Mouse (Mus musculus) spleen, adult 2 months (tissue): ENCODE measurements around the gene Ripor1. TPM values are rescaled to one million over a fixed set of nuclear protein-coding genes. Genes with fewer than 3 reads are reported as not detected.

ENCODE experiments used
- DNase-seq, 2 experiments: peaks; one replicate each; pipeline versions ENCODE4 v3.0.0 to v3.0.0-alpha.2; 2012 to 2021; ENCODE audit warnings: low spot score in 2 of 2, low read depth in 1 of 2
- H3K27ac ChIP-seq: fragments of 200-500 bp; 2 replicates; pipeline ENCODE4 v1.5.1; 2012; ENCODE audit warnings: low read length, inconsistent platforms; ENCODE audit not compliant: insufficient read depth
- H3K27me3 ChIP-seq: fragments of 200-500 bp; 2 replicates; pipeline ENCODE4 v1.6.1; 2012; ENCODE audit warnings: mild to moderate bottlenecking, moderate library complexity, low read length, inconsistent platforms; ENCODE audit not compliant: control insufficient read depth, insufficient read depth
- H3K36me3 ChIP-seq: fragments of 200-500 bp; 2 replicates; pipeline ENCODE4 v1.6.1; 2012; ENCODE audit warnings: mild to moderate bottlenecking, low read length, inconsistent platforms; ENCODE audit not compliant: control insufficient read depth, insufficient read depth
- H3K4me1 ChIP-seq: fragments of 200-500 bp; 2 replicates; pipeline ENCODE4 v1.6.1; 2011; ENCODE audit warnings: inconsistent platforms; ENCODE audit not compliant: control insufficient read depth, insufficient read depth, insufficient read length
- H3K4me3 ChIP-seq: fragments of 200-500 bp; 2 replicates; pipeline ENCODE4 v1.5.1; 2011; ENCODE audit warnings: mild to moderate bottlenecking, inconsistent platforms; ENCODE audit not compliant: insufficient read depth, insufficient read length; ENCODE audit errors: extremely low read depth
- CTCF ChIP-seq: fragments of 200-500 bp; IDR thresholded peaks from 2 replicates; pipeline ENCODE4 v1.5.1; 2011; ENCODE audit warnings: mild to moderate bottlenecking, inconsistent platforms; ENCODE audit not compliant: insufficient read depth, insufficient read length, insufficient replicate concordance; ENCODE audit errors: extremely low read depth
- POLR2A ChIP-seq: fragments of 200-500 bp; IDR thresholded peaks from 2 replicates; pipeline ENCODE4 v1.6.1; 2011; ENCODE audit warnings: low read depth, low read length, inconsistent platforms
- WGBS: fragments of 180-500 bp; shearing (Covaris S2); methylation state at CpG from one replicate; pipeline ENCODE4 v1.1.7; 2018; 5-methylcytosine and 5-hydroxymethylcytosine counted together
- polyA plus RNA-seq: library from polyadenylated mRNA; depleted of rRNA; stranded (reverse); fragments of >200 nt; gene quantifications from 2 replicates; pipeline ENCODE4 v1.2.3, GENCODE M21; 2012

Ripor1 gene
- polyA plus RNA-seq, 1 experiment = 26.5 TPM

DNA sequence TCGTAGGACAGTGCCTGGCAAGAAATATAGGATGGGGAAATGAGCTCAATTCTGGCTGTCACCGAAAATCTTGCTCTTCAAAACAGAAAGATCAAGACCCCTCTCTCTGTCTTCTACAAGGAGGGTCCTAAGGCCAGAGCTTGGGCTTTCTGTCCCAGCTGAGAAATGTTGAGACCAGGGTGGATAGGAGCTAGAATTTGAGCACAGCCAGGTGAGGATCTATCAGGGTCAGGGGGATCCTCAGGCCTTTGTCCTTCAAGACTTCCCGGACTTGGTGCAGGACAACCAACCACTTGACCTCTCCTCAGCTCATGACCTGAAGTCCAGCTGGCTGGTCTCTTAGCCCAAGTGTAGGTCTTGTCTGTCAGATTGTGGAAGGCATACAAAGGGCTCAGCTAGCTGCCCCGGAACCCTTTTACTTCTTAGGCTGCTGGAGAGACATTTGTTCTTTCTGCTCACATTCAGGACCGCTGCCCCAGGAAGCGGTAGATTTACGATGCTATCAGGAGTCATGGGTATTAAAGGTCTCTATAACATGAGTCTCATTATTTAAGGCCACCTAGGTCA lies 18.7 kb downstream of the Ripor1 start:
- Histone ChIP-seq H3K4me1 (peaks cover 24% of the 10 kb centered on the region), H3K27ac (peak overlapping the region; percentile 99), H3K27me3 (no peaks in the 10 kb centered on the region), H3K4me3 (peak overlapping the region; percentile 45), H3K36me3 (peaks cover 13% of the 10 kb centered on the region)
- DNase-seq = no peak
- TF ChIP-seq POLR2A (no peak), CTCF (no peak)
- 27% methylated on average over 7 of the region's 7 CpGs for WGBS

DNA sequence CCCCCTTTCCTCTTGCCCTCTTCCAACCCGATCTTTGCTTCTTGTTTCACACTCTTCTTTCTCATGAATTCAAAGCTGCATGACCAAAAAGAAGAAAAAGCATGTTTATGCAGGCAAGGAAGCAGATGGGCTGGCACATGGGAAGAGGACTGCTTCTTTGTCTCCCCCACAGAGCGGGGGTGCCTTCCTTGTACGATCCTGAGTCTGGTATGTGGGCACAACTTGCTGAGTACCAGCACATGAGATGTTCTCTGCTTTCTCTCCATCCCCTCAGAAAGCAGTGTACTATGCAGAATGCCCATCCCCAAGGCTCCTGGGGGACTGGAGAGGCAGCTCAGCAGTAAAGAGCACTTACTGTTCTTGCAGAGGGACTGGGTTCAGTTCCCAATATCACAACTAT lies 19.3 kb downstream of the Ripor1 start:
- peak overlapping the region; percentile 99 for H3K27ac ChIP-seq
- peaks cover 24% of the 10 kb centered on the region for H3K4me1 ChIP-seq
- TF ChIP-seq CTCF (no peak), POLR2A (no peak)
- WGBS = 17% methylated on average over 3 of the region's 3 CpGs
- no peak overlapping the region for H3K4me3 ChIP-seq
- H3K27me3 ChIP-seq = no peaks in the 10 kb centered on the region
- peak in 1 of 2 experiments; percentile 34 for DNase-seq
- H3K36me3 ChIP-seq = peaks cover 13% of the 10 kb centered on the region

DNA sequence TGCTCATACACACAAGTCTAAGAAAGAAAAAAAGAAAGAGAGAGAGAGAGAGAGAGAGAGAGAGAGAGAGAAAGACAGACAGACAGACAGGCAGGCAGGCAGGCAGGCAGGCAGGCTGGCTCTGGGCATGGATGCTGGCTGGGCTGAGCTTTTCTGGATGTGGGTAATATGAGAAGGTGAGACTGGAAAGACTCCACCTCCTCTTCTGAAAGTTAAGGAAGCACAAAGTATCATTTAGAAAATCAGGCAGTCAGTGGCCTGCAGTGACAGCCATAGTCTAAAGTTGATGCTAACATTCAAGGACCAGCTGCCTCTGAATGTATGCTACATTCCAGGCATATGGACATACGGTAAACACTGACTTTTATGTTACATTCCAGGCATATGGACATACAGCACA lies 19.8 kb downstream of the Ripor1 start:
- 92% methylated on average over 1 of the region's 1 CpGs for WGBS
- Histone ChIP-seq H3K4me3 (no peak overlapping the region), H3K4me1 (peaks cover 24% of the 10 kb centered on the region), H3K36me3 (peaks cover 11% of the 10 kb centered on the region), H3K27ac (peak overlapping the region; percentile 99), H3K27me3 (no peaks in the 10 kb centered on the region)
- TF ChIP-seq CTCF (no peak), POLR2A (no peak)
- DNase-seq = no peak

DNA sequence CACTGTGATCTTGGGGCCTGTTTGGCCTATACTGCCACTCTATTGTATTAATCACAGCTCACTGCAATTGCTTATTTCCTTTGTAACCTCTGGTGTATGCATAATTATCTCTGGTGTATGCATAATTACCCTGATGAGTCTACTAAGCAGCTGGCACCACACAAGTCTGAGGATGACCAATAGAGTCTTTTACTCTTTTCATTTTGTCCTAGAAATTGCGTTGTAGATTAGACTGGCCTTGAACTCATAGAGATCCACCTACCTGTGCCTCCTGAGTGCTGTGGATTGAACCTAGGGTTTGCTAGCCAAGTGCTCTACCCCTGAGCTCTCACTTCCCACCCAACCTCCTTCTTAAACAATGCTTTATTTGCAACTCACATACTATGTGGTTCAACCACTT lies 21.0 kb downstream of the Ripor1 start:
- peak overlapping the region; percentile 99; the same call in 1 of the 2 replicates for H3K27ac ChIP-seq
- no peak for DNase-seq
- H3K4me1 ChIP-seq = peaks cover 24% of the 10 kb centered on the region
- H3K36me3 ChIP-seq = peaks cover 2% of the 10 kb centered on the region
- TF ChIP-seq POLR2A = no peak
- TF ChIP-seq CTCF = no peak
- WGBS = 56% methylated on average over 1 of the region's 1 CpGs
- no peaks in the 10 kb centered on the region for H3K27me3 ChIP-seq
- H3K4me3 ChIP-seq = no peak overlapping the region

DNA sequence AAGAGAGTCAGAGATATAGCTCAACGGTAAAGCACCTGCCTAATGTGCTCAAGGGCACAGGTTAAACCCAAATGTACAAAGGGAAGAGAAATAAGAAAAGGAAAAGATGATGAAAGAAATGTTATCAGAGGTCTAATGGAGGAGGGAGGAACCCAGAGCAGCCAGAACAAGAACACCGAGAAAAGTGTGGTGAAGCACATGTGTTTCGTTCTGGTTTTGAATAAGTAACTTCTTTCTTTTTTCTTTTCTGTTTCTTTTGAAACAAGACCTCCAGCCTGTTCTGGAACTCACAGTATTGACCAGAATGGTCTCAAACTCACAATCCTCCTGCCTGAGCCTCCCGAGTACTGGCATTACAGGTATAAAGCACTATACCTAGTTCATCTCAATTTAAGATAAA lies 24.3 kb downstream of the Ripor1 start:
- no peaks in the 10 kb centered on the region for H3K27me3 ChIP-seq
- no peak for TF ChIP-seq CTCF
- no peak for TF ChIP-seq POLR2A
- 52% methylated on average over 4 of the region's 4 CpGs for WGBS
- no peak overlapping the region for H3K4me3 ChIP-seq
- DNase-seq = no peak
- H3K36me3 ChIP-seq = no peaks in the 10 kb centered on the region
- H3K27ac ChIP-seq = no peak overlapping the region
- peaks cover 16% of the 10 kb centered on the region for H3K4me1 ChIP-seq

DNA sequence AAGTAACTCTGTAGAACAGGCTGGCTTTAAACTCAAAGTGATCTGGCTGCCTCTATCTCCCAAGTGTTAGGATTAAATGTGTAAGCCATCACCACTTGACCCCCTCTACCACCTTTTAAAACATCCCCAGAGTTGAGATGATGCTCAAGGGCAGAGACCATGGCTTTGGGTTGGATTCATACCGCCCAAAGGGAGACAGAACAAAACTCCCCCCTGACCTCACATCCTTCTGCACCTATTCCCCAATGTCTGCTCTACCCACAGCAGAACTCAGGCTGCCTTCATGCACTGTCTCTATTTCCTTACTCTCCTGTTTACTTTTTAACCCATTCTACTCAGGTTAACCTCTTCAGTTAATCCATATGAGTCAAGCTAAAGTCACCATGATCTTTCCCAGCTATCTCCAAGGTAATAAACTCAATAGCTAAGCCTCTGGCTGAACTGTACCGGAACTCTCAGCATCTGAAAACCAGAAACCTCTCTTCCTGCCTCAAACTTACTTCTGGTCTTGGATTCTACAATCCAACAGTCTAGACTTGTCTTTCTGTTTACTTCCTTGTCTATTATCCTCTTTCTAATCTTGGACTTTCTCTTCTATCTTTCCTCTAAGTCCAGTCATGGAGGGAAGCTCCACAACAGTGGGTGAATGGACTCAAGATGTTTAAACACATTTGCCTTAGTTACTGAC lies 29.9 kb downstream of the Ripor1 start:
- WGBS = 22% methylated on average over 2 of the region's 2 CpGs
- TF ChIP-seq POLR2A (no peak), CTCF (no peak)
- Histone ChIP-seq H3K36me3 (no peaks in the 10 kb centered on the region; the same call in 1 of the 2 replicates), H3K27ac (peak overlapping the region; percentile 99; the same call in 1 of the 2 replicates), H3K27me3 (no peaks in the 10 kb centered on the region), H3K4me1 (peaks cover 6% of the 10 kb centered on the region), H3K4me3 (no peak overlapping the region)
- no peak for DNase-seq

DNA sequence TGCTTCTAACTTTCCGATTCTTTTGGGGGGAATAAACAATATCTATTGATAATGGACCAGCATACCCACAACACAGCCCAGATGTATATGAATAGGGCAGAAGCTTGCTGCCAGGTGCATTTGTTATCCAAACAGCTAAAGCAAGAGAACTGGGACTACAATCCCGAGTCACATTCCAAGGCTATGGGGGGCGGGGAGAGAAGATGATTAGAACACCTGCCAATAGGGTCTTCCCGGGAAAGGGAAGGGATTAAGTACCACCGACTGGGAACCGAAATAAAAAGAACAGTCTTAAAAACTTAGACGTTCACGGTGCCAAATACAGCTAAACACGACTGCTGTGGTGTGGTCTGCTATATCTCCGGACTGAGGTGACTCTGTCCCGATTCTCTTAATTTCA lies 30.4 kb downstream of the Ripor1 start:
- DNase-seq = no peak
- Histone ChIP-seq H3K4me3 (peak overlapping the region; percentile 91), H3K4me1 (peaks cover 6% of the 10 kb centered on the region), H3K36me3 (no peaks in the 10 kb centered on the region; the same call in 1 of the 2 replicates), H3K27me3 (no peaks in the 10 kb centered on the region), H3K27ac (peak overlapping the region; percentile 99)
- TF ChIP-seq CTCF (no peak), POLR2A (no peak)
- WGBS = 2% methylated on average over 11 of the region's 11 CpGs
